ENCODE assay signal across 9 mouse cellular contexts in genomic region chr17:84148499-84149484, GRCm38 (mm10). TPM values are rescaled to one million over a fixed set of nuclear protein-coding genes. Genes with fewer than 3 reads are reported as not detected.
DNase-seq lines count a peak whose midpoint lies in the region; ATAC-seq and TF ChIP-seq lines count a peak whose summit lies in the region.
"Had no signal": no experiment of that assay in that cellular context is flagged by ENCODE, and none has a peak within 500 bp of the region (broad histone marks: within the 10 kb centered on the region; RNA-seq: fewer than 3 reads in every experiment).

No protein-coding gene starts in this region.

- H3K36me3 ChIP-seq in neural tube, embryonic 11.5 days (ENCODE audit: control insufficient read depth, insufficient read depth, low read length), result no peaks in the 10 kb centered on the region
- no peaks in the 10 kb centered on the region for H3K36me3 ChIP-seq in hindbrain, embryonic 13.5 days
- H3K36me3 ChIP-seq: neural tube, embryonic 12.5 days had no signal

- no peak for TF ChIP-seq POLR2A in lung, adult 2 months (IDR thresholded peaks at IDR 0.05; ENCODE audit: borderline replicate concordance, extremely low read depth, low read depth, low read length)

- intact Hi-C loops in gastrocnemius, adult 2 months (cut with DNase I), result loop anchor here (5.0 kb wide), 1 partner anchor 39 kb away; the partner anchor contains the start of gene Zfp36l2

- H3K9me3 ChIP-seq in neural tube, embryonic 11.5 days (ENCODE audit: control insufficient read depth, low read length), result no peaks in the 10 kb centered on the region
- H3K9me3 ChIP-seq in hindbrain, embryonic 13.5 days, result no peaks in the 10 kb centered on the region
- H3K9me3 ChIP-seq: neural tube, embryonic 12.5 days had no signal

- no peak overlapping the region for H3K27ac ChIP-seq in neural tube, embryonic 11.5 days (ENCODE audit: low read depth, low read length)
- peak overlapping the region; percentile 83 for H3K27ac ChIP-seq in gastrocnemius, adult 2 months
- H3K27ac ChIP-seq in hindbrain, embryonic 13.5 days, result peak overlapping the region; percentile 12; the same call in 1 of the 2 replicates
- H3K27ac ChIP-seq: neural tube, embryonic 12.5 days had no signal

- no peak for TF ChIP-seq CTCF in gastrocnemius, adult 2 months (IDR thresholded peaks at IDR 0.05)
- TF ChIP-seq CTCF in lung, adult 2 months (IDR thresholded peaks at IDR 0.05; ENCODE audit: insufficient read depth, low read length), result no peak

- no peak for ATAC-seq in neural tube, embryonic 11.5 days (ENCODE audit: insufficient read depth, low FRiP score, low TSS enrichment)
- ATAC-seq in hindbrain, embryonic 13.5 days (ENCODE audit: low FRiP score), result peak; percentile 65; the same call in 1 of the 2 replicates

- peaks cover 9% of the 10 kb centered on the region for H3K4me1 ChIP-seq in neural tube, embryonic 11.5 days (ENCODE audit: control insufficient read depth, insufficient read depth, low read length)
- peaks cover 30% of the 10 kb centered on the region for H3K4me1 ChIP-seq in hindbrain, embryonic 13.5 days (replicated peaks)
- H3K4me1 ChIP-seq in lung, adult 2 months (ENCODE audit: control insufficient read depth, insufficient read depth, low read length), result peaks cover 24% of the 10 kb centered on the region

- DNase-seq in neural tube, embryonic 11.5 days (ENCODE audit: low spot score), result peak; percentile 35
- no peak for DNase-seq in neural tube, embryonic 10.5 days (ENCODE audit: extremely low spot score, low spot score)
- peak; percentile 63 to 67 for DNase-seq in cerebellum, postnatal 36 days
- peak; percentile 90 for DNase-seq in gastrocnemius, adult 2 months
- peak; percentile 85 for DNase-seq in layer of hippocampus, adult 9-11 months
- DNase-seq in lung, adult 2 months, result peak; percentile 67
- DNase-seq in right cerebral cortex, postnatal 10 days (ENCODE audit: low spot score in 2 of 2), result peak; percentile 78 to 84

- no peak overlapping the region for H3K4me3 ChIP-seq in neural tube, embryonic 11.5 days (ENCODE audit: low read depth, low read length)
- H3K4me3 ChIP-seq in gastrocnemius, adult 2 months, result peak overlapping the region; percentile 9
- no peak overlapping the region for H3K4me3 ChIP-seq in hindbrain, embryonic 13.5 days
- no peak overlapping the region for H3K4me3 ChIP-seq in lung, adult 2 months (replicated peaks; ENCODE audit: extremely low read depth, low read depth, low read length)
- H3K4me3 ChIP-seq: neural tube, embryonic 12.5 days had no signal

- 36% methylated on average over 11 of the region's 11 CpGs for WGBS in neural tube, embryonic 11.5 days
- WGBS in hindbrain, embryonic 13.5 days, result 31% methylated on average over 11 of the region's 11 CpGs
- WGBS in lung, adult 2 months, result 22% methylated on average over 11 of the region's 11 CpGs

- no peak overlapping the region for H3K9ac ChIP-seq in neural tube, embryonic 11.5 days (ENCODE audit: low read length)
- H3K9ac ChIP-seq in hindbrain, embryonic 13.5 days, result no peak overlapping the region
- H3K9ac ChIP-seq: neural tube, embryonic 12.5 days had no signal

- H3K4me2 ChIP-seq in neural tube, embryonic 11.5 days (ENCODE audit: low read depth), result no peak overlapping the region
- H3K4me2 ChIP-seq in hindbrain, embryonic 13.5 days, result no peak overlapping the region
- H3K4me2 ChIP-seq: neural tube, embryonic 12.5 days had no signal

- no peaks in the 10 kb centered on the region for H3K27me3 ChIP-seq in neural tube, embryonic 11.5 days (ENCODE audit: control insufficient read depth, insufficient read depth, low read length)
- H3K27me3 ChIP-seq in hindbrain, embryonic 13.5 days, result peaks cover 11% of the 10 kb centered on the region; the same call in 1 of the 2 replicates

RNA-seq across cellular contexts. Expression of gene Zfp36l2, which starts 39.0 kb away (rescaled TPM):
- polyA plus RNA-seq in neural tube, embryonic 11.5 days (2014; fragmentation: Nextera tagmentation; extraction: Ambion mirVana), result 14.0 and 15.5 TPM in 2 replicates
- total RNA-seq in gastrocnemius, adult 2 months (2021), result 10 to 100 TPM in 1 of 2 experiments, 1 to 10 TPM in 1; 9.7 to 10.1 TPM
- polyA plus RNA-seq in hindbrain, embryonic 13.5 days (2015; fragmentation: Nextera tagmentation; extraction: Ambion mirVana), result 5.1 and 5.2 TPM in 2 replicates
- 101 and 187 TPM in 2 replicates for polyA plus RNA-seq in lung, adult 2 months (2012; rRNA removed)
